Mouse (Mus musculus): ENCODE data around the gene Eif3k. TPM values are rescaled to one million over a fixed set of nuclear protein-coding genes. Genes with fewer than 3 reads are reported as not detected.

Eif3k gene
- total RNA-seq, 2 experiments from 2014 or later = 159 to 164 TPM

Other genes starting within 250 kb of the Eif3k start
- gene Mrps12, start 240.0 kb downstream of the Eif3k start, total RNA-seq (2021) = 10 to 100 TPM; 55.4 to 66.9 TPM
- gene Sars2, start 239.9 kb downstream of the Eif3k start, total RNA-seq (2021) = 10 to 100 TPM; 14.4 to 15.0 TPM
- gene Ccer2, start 225.7 kb downstream of the Eif3k start, total RNA-seq (2021) = under 1 TPM in 1 of 2 experiments, not detected in 1; 0.41 TPM
- gene Sirt2, start 215.1 kb downstream of the Eif3k start, total RNA-seq (2021) = 100 to 1,000 TPM; 325 to 336 TPM
- 10 to 100 TPM; 31.4 to 33.9 TPM for gene Nfkbib, start 214.4 kb downstream of the Eif3k start, total RNA-seq (2021)
- 1 to 10 TPM; 2.9 to 3.3 TPM for gene Rinl, start 192.9 kb downstream of the Eif3k start, total RNA-seq (2021)
- 100 to 1,000 TPM; 379 to 416 TPM for gene Hnrnpl, start 173.3 kb downstream of the Eif3k start, total RNA-seq (2021)
- gene Ech1, start 156.6 kb downstream of the Eif3k start, total RNA-seq (2021) = 10 to 100 TPM; 58.2 to 61.2 TPM
- 1 to 10 TPM; 3.9 to 4.2 TPM for gene Lgals4, start 148.0 kb downstream of the Eif3k start, total RNA-seq (2021)
- gene Lgals7, start 118.0 kb downstream of the Eif3k start, total RNA-seq (2021) = not detected
- gene Capn12, start 100.4 kb downstream of the Eif3k start, total RNA-seq (2021) = 1 to 10 TPM in 1 of 2 experiments, under 1 TPM in 1; 0.67 to 1.3 TPM
- 100 to 1,000 TPM; 123 to 132 TPM for gene Actn4, start 19.5 kb downstream of the Eif3k start, total RNA-seq (2021)
- gene Map4k1, start 186 bp upstream of the Eif3k start, total RNA-seq (2021) = 1 to 10 TPM; 2.7 to 4.1 TPM
- gene Ryr1, start 143.3 kb upstream of the Eif3k start, total RNA-seq (2021) = 10 to 100 TPM in 1 of 2 experiments, 1 to 10 TPM in 1; 9.3 to 12.2 TPM
- gene Rasgrp4, start 153.0 kb upstream of the Eif3k start, total RNA-seq (2021) = 1 to 10 TPM; 1.1 to 1.5 TPM
- 10 to 100 TPM; 29.4 to 32.7 TPM for gene Fam98c, start 174.4 kb upstream of the Eif3k start, total RNA-seq (2021)
- 1 to 10 TPM; 1.2 to 1.3 TPM for gene Ggn, start 188.3 kb upstream of the Eif3k start, total RNA-seq (2021)
- 10 to 100 TPM; 42.3 to 52.3 TPM for gene Spred3, start 188.5 kb upstream of the Eif3k start, total RNA-seq (2021)
- gene Psmd8, start 198.8 kb upstream of the Eif3k start, total RNA-seq (2021) = 100 to 1,000 TPM; 153 to 169 TPM
- gene Catsperg1, start 232.2 kb upstream of the Eif3k start, total RNA-seq (2021) = 1 to 10 TPM; 1.6 to 1.8 TPM